Mouse (Mus musculus) thymus, postnatal 0 days (tissue): ENCODE data around the gene Plekha6. TPM values are rescaled to one million over a fixed set of nuclear protein-coding genes. Genes with fewer than 3 reads are reported as not detected.

Source experiments
- DNase-seq: peaks from one replicate; pipeline ENCODE4 v3.0.0-alpha.2; 2015; ENCODE audit warnings: low spot score
- polyA plus RNA-seq: library from polyadenylated mRNA; unstranded; fragments of >200 nt; fragmentation: Nextera tagmentation; extraction: Ambion mirVana; gene quantifications from 2 replicates; pipeline ENCODE4 v1.2.1, GENCODE M21; 2015

Gene Plekha6
- polyA plus RNA-seq, 1 experiment from 2014 or later: 0.44 TPM

DNA sequence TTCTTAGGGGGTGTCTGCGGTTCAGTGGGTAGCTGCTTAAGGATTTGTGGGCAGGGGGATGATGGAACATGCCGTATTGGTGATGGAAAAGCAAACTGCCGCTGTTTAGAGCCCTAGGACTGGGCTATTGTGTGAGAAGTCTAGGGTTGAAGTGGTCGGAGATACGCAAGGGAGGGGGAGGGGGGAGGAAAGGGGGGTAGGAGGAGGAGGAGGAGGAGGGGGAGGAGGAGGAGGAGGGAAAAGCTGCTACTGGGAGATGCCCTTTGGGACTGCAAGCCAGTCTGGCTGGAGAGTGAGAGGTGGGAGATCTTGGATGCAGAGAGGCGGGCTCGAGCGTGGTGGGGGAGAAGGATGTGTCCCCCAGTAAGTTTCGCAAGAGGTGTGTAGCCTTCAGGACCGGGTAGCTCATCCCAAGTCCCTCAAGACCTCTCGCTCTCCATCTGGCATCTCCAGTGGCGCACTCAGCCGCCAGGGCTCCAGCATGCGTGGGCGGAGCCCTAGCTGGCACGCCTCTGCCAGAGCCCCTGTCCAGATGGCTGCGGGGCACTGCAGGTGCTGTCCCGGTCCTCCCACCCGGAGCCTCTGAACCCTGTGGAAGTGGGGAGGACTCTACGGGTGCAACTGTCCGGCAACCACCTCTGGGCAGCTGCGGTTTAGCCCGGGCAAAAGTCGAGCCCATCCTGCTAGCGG is 18.2 kb downstream of the Plekha6 start:
- no peak for DNase-seq

DNA sequence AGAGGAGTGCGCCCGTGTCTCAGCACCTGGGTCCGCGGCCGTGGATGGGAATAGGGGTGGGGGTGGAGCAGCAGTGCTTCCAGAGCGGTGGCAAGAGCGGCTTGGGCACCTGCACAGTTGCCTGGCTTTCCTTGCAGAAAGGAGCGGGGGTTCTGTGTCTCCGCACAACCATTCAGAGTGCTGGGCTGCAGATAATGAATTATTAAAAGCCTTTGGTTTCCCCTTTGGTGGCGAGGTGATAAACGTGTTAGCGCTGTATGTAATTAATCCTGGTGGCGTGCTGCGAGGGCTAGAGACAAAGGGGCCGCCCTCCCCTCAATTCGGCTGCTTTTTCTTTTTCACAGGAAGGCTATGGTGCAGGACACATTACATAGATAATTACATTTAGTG is 18.7 kb downstream of the Plekha6 start:
- no peak for DNase-seq

DNA sequence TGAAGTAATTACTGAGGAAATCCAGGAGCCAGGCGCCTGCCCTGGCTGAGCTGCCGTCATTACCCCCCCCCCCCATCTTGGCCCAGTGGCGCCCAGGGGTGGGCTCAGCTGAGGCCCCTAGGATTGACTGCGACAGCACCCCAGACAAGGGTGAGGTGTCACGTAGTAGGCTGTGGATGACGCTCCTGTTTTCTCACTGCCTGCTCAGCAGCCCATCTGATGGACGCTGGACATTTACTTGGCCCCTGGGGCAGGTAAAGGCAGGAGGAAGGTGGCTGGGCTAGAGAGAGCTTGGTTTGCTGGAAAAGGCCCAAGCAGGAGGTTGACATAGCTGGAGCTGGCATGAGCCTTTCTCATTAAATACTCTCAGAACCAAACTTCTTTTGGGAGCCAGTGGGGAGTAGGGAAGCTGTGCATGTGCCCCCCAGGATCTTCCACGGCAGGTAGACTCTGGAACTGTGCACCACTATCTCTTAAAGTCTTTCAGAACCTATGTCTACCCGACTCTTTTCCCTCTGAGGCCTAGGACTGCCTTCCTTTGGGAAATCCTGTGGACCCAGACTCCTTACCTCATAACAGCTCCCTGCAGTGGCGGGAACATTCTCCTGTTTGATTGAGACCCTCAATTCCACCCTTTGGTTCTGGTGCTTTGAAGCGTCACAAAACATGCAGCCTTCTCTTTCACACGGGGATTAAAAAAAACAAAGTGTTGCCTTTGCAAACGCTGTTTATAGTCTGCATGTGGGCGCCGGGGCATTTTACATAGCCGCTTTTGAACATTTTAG is 19.3 kb downstream of the Plekha6 start:
- DNase-seq: no peak

DNA sequence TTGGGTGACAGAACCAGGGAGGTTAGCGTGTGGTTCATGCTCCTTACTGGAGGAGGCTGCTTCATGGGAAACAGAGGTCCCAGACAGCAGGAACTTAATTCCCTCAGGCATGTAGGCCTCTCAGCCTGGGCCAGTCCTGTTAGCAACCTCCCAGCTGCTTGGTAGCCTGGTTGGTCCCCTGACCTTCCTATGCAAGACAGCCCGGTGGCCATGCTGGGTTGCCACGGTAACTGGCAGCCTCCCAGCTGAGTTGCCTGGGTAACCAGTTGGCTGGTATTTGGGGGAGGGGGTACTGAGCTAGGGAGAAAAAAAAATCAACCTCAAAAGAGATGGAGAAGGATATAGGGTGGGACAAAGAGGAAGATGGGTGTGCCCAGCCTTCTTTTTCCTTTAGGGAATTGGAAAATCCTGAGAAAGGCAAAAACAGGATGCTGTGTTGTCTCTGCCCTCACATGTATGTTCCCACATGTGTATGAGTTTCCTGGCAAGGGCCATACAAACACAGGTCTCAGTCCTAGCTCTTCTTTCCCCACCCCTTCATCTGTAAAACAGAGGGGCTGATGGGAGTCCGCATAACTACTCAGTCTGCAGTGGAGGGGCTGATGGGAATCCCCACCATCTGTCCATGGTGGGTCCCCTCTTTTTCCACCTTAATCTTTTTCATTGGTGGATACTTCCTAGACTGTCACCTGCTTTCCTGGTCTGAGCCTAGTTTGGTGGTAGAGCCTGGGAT is 24.1 kb downstream of the Plekha6 start:
- DNase-seq: no peak

DNA sequence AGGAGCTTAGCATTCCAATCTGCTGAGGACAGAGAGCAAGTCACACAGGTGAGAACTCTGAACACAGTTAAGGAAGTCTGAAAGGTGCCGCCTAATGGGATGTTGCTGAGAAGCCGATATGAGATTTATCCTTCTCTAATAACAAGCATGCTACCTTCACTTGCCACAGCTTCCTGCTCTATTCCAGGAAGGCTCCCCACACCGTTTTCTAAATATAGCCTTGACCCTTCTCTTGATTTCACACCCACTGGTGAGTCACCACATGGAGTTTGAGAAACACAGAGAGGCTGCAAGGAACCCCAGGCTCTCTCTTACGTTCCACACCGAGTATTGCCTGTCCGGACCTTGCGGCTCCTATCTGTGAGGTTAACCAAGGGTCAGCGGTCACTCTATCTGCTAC is 24.7 kb downstream of the Plekha6 start:
- DNase-seq: no peak

DNA sequence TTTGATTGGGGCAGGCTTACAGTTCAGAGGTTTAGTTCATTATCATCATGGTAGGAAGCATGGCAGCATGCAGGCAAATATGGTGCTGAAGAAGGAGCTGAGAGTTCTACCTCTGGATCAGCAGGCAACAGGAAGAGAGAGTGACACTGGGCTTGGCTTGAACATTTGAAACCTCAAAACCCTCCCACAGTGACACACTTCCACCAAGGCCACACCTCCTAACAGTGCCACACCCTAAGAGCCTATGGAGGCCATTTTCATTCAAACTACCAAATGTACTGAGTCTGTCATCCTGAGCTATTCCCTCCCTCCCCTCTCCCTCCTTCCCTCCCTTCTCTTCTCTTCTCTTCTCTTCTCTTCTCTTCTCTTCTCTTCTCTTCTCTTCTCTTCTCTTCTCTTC is 25.5 kb downstream of the Plekha6 start:
- no peak for DNase-seq

DNA sequence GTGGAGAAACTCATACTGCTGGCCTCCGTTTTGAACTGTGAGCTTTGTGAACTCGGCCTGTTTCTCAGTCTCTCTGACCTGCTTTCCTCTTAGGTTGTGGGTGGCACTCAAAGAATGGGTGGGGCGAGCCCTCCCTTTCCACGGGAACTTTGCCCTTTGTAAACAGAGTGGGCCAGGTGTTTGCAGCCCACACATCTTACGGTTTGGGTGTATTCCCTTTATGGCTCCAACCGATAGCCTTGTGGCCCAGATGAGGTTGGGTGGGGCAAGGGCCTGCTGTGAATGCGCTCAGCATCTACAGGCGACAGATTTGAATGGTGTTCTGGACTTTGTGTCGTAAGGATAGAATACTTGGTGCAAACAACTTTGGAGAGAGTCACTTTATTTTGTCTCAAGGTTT is 26.5 kb downstream of the Plekha6 start:
- DNase-seq: peak; percentile 20

GRCm38 (mm10) chr1:133196181-133196580 is 32.2 kb downstream of the Plekha6 start:
- DNase-seq: no peak

GRCm38 (mm10) chr1:133197266-133197665 is 33.3 kb downstream of the Plekha6 start:
- DNase-seq: no peak

DNA sequence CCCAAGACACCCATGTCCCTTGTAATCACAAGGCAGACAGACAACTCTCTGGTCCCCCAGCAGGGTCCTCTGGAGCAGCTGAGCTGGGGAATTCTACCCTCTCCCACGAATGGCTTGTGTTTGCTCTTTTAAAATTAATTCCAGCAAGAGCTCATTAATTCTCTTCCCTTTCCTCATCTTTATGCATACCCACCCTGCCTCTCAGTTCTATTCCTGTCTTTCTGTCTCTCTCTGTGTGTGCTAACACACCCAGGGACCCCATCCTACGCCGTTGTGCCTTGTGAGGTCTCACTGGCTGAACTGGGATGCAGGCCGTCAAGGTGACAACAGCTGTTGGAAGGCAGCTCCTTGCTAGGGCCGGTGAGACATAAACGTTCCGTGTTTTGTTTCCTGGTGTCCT is 35.7 kb downstream of the Plekha6 start:
- no peak for DNase-seq

DNA sequence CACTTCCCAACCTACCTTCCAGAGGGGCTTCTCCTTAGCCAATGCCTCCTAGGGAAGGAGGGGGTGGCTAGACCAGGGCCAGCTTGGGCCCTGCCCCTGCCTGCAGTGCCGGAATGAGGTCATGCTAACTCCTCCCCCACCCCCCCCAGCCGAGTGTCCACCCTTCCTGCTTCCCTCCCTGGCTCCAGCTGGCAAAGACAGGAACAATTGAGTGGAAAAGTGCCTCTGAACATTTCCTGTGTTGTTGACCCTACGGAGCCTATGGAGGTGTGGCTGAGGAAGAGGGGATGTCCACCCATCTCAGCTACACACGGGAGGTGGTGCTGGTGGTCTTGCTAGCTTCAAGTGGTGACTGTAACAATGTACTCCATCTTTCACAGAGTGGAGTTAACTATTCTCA is 37.5 kb downstream of the Plekha6 start:
- no peak for DNase-seq

- no peak for DNase-seq
Observed at GRCm38 (mm10) chr1:133203701-133204100, 39.7 kb downstream of the Plekha6 start.

GRCm38 (mm10) chr1:133204341-133204849 is 40.4 kb downstream of the Plekha6 start:
- DNase-seq: no peak

GRCm38 (mm10) chr1:133204985-133205384 is 41.0 kb downstream of the Plekha6 start:
- DNase-seq: no peak

- no peak for DNase-seq
Observed at GRCm38 (mm10) chr1:133208086-133208815, 44.2 kb downstream of the Plekha6 start.

DNA sequence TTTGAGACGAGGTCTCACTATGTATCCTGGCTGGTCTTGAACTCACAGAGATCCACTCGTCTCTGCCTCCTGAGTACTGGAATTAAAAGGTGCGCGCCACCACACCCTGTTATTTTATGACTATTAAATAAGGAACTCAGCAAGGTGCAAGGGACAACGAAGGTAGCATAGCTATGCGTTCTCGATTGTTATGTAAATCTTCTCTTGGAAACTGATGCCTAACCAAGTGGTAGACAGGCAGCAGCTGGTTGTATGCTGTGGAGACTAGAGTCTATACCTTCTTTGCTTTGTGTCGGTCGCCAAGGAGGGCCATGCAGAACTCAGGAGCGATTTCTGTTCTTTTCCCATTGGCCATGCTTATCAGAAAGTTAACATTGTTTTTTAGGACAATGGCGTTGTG is 45.0 kb downstream of the Plekha6 start:
- no peak for DNase-seq

DNA sequence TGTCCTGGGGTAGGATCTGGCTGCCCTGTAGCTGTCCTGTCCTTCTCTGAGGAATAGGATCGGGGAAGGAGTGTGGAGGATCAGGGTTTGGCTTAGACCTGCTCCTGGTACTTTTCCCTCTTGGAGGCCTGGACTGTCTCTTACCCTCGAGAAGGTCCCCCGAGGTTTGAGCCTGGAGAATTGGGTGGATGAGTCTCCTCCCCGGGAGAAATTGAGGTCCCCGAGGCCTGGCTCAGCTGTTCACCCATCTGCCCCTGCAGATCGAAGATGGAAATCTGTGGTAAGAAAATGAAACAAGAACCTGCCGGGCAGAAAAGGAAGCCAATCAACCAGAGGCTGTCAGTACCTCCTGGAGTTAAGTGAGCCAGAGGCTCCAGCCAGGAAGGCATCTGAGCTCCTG is 45.5 kb downstream of the Plekha6 start:
- no peak for DNase-seq

GRCm38 (mm10) chr1:133209901-133210516 is 46.0 kb downstream of the Plekha6 start:
- no peak for DNase-seq

- DNase-seq: no peak
Observed at GRCm38 (mm10) chr1:133210766-133211165, 46.8 kb downstream of the Plekha6 start.

GRCm38 (mm10) chr1:133212273-133212672 is 48.3 kb downstream of the Plekha6 start:
- DNase-seq: no peak

DNA sequence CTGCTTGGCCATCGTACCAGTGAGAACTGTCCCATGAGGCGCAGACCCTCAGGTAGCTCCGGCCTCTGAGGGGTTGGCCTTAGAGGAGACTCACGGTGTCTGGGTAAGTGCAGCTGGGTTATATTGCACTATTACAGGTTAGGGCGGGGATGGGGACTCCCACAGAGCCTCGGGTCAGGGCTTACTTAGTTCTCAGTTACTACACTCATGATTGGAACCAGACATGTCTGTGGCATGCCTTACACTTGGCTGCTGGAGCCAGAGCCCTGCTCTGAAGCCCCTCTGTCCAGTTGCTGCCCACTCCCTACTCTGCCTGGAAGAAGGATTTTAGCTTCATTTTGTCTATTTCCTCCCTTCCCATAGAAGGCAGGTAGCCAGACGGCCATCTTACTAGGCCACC is 49.1 kb downstream of the Plekha6 start:
- no peak for DNase-seq
